Mouse (Mus musculus) neutrophil, adult 5-6 weeks (primary cell): ENCODE measurements around the gene Polr2f. TPM values are rescaled to one million over a fixed set of nuclear protein-coding genes. Genes with fewer than 3 reads are reported as not detected.

Source experiments
- ATAC-seq: fragments of 151-379, 151-347 bp; 2 replicates; pipeline ENCODE4 v1.8.0; 2017; ENCODE audit warnings: mild to moderate bottlenecking, moderate TSS enrichment; ENCODE audit not compliant: insufficient number of reproducible peaks, poor library complexity, low FRiP score, severe bottlenecking; ENCODE audit errors: extremely low read depth
- total RNA-seq: library from RNA; stranded (forward); fragments of 200-1000 nt; gene quantifications from 2 replicates; pipeline ENCODE4 v1.2.3, GENCODE M21; 2017

The Polr2f gene
- total RNA-seq, 1 experiment from 2014 or later: 27.9 TPM

- no peak for ATAC-seq
Measured at GRCm38 (mm10) chr15:79111774-79112173, 29.0 kb upstream of the Polr2f start.

GRCm38 (mm10) chr15:79115276-79115675 lies 25.5 kb upstream of the Polr2f start:
- ATAC-seq: no peak

GRCm38 (mm10) chr15:79119491-79119890 lies 21.3 kb upstream of the Polr2f start:
- no peak for ATAC-seq

DNA sequence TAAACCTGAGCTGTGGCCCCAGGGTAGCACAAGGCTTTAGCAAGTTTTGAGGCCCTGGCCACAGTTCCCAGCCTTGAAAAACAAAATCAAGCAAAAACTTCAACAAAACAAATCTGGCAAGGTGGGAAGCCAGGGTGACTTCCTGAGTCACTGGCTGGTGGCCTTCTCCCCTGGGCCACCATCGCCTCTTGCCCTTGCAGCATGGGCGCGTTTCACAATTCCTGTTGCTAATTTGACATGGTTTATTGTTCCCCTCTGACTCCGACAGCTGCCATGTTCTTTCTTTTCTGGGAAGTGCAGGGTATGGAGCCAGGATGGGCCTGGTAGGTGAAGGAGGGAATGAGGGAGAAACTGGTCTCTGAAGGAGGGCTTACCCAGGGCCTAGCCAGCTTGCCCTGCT lies 18.7 kb upstream of the Polr2f start:
- ATAC-seq: no peak

DNA sequence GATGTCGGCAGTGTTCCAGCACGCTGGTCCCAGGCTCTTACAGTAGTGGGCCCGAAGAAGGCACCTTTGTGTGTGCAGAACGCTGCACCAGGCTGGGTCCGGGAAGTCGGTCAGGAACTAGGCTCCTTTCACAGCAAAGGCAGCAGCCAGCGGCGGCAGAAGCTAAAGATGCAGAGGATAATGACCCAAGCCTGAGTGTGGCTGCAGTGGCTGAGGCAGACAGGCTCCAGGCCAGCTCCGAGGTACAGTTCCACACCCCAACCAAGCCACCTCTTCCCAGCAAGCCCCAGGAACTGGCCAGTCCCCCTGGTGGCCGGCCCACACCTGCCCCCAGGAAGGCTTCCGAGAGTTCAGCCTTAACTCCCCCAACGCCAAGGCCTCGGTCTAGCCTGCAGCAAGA lies 18.3 kb upstream of the Polr2f start:
- ATAC-seq: no peak

GRCm38 (mm10) chr15:79123751-79124150 lies 17.1 kb upstream of the Polr2f start:
- ATAC-seq: no peak

- ATAC-seq: no peak
Measured at GRCm38 (mm10) chr15:79124331-79124875, 16.4 kb upstream of the Polr2f start.

DNA sequence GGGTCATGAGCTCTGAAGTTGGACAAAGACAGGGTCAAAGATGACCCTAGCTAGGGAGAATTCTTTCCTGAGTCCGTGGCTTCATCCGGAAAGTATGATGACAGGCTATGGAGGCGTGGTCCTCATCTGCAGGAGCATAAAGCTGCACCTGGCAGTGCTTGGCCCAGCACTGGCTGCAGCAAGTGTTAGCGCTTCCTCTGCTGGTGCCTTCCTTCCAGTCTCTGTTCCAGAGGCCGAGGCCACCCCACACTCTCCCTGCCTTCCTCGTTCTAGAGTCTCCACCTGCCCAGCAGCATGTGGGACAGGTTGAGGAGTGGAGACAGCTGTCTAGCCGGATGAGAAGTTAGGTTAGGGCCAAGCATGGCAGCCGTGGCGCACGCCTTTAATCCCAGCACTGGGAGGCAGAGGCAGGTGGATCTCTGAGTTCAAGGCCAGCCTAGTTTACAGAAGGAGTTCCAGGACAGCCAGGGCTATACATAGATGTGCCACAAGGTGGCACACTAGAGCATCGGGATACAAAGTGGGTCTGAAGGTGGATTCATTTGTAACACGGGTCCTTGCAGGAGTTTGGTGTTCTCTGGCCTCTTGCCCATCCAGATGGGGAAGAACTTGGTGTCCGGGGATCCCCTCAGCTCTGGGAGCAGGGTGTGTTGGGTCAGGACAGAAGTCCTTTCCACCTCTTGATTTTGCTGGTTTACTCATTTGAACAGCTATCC lies 14.4 kb upstream of the Polr2f start:
- no peak for ATAC-seq

- no peak for ATAC-seq
Measured at GRCm38 (mm10) chr15:79127101-79127500, 13.7 kb upstream of the Polr2f start.

GRCm38 (mm10) chr15:79128208-79128607 lies 12.6 kb upstream of the Polr2f start:
- ATAC-seq: no peak

DNA sequence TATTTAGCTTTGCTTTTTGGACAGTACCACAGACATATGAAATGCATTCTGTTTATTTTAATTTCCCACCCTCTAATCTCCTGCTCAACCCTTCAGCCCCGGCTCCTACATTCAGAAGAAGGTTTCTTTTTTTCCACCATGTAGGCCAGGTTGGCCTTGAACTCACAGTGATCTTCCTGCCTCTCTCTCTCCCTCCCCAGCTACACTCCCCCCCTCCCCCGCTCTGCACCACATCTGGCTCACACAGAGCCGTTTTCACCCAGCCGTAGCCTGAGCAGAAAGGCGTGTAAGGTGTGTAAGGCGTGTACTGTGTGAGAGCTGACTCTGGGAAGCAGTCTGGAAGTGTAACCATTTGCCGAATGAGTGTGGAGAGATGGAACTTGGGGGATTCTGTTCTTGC lies 11.5 kb upstream of the Polr2f start:
- no peak for ATAC-seq

DNA sequence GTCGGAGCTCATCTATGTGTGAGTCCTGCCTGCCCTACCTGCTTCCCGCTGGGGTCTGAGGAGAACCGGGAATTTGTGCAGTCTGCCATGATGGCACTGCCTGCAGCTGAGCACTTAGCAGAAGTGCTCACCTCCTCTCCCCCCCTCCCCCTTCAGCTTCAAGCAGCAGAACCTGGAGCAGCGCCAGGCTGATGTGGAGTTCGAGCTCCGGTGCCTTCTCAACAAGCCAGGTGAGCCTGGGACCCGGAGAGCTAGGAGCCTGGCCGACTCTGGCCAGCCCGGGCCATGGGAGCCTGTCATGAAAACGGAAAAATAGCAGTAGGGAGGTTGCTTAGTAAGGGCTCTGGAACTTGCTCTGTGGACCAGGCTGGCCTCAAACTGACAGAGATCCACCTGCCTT lies 10.0 kb upstream of the Polr2f start:
- no peak for ATAC-seq

DNA sequence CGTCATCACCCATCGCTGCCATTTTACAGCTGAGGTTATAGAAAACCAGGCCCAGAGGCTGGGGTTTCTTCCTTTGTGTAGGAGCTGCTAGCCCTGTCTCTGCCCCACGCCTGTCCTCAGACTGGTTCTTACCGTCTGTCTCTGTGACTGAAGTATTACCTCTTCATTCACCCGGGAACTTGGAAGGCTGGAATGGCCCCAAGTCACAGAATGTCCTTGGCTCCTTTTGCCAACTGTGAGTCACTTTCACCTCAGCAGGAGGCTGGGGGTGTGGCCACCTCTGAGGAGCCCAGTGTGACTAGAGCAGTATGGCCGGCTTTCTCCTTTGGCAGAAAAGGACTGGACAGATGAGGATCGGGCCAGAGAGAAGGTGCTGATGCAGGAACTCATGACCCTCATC lies 9.4 kb upstream of the Polr2f start:
- ATAC-seq: no peak

DNA sequence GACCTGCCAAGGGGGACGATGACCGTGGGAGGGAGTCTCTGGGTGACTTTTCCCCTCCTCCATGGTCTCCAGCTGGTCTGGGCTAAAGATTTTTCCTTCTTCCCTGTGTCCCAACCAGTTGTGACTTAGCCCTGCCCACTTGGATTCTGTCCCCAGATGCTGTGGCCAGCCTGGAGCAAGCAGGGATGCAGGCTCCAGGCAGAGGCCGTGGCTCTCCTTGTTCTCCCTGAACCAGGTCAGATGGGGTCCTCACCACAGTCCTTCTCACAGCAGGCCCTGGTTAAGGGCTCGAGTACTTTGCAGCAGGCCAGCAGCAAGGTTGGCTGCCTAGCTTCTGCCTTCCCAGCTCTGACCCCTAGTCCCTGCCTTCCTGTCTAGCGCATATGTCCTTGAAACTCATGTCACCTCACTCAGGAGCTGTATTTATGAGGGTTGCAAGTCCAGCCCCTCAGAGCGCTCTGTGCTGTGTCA lies 7.6 kb upstream of the Polr2f start:
- no peak; the same call in 1 of the 2 replicates for ATAC-seq

DNA sequence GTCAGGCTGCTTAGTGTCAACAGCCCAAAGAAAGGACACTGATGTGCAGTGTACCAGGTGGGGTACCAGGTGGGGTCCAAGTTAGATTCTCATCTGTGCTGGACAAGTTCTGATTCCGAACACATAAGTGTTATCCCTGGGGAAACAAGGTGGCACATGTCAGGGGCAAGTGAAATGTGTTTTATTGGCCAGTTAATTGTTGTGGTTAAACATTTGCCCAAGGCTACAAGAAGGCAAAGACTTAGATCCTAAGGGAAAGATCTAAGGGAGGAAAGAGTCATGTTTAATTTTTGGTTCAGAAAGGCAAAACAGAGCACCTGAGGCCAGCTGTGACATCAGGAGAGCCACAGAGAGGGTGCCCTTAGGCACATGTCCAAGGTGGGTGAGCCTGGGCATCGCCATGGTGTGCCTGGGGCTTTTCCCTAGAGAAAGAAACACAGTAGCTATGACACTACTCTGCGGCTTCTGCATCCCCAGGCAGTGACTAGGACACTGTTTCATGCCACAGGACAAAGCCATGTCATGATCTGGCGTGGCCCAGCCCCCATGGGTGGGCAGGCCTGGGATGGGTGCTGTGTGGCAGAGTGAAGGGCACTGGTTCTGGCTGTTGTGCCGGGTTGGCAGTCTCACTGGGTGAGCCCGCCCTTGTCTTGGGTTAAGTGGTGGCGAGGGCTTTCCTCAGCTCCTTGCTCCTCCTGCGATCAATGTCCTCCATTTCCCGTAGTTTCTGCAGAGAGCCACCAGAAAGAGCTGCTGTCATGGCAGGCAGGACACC lies 6.1 kb upstream of the Polr2f start:
- no peak for ATAC-seq

DNA sequence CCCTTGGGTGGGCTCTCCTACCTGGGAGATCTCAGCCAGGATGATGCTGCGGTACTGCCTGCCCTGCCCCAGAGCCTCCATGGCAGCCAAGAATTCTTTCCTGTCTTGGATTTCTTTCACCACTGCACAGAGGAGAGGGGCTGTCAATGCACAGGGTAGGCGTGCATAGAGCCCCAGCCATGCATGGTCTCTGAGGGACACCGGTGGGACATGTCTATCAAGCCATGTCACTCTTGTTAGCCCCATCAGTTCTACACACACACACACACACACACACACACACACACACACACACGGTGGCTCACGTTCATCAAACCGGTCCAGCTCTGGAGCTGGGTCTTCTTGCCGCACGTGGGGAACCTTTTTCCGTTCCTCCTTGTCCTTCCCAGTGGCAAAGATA lies 5.5 kb upstream of the Polr2f start:
- no peak for ATAC-seq

- no peak for ATAC-seq
Measured at GRCm38 (mm10) chr15:79135783-79136575, 4.8 kb upstream of the Polr2f start.

DNA sequence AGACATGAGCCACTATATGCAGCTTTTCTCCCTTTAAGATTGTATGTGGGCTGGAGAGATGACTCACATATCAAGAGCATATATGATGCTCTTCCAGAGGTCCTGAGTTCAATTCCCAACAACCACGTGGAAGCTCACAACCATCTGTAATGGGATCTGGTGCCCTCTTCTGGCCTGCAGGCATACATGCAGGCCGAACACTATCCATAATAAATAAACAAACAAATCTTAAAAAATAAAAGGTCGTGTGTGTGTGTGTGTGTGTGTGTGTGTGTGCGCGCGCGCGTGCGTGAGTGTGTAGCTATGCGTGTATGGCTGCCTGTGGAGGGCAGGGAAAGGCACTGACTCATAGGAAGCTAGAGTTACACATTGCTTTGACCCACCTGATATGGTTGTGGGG lies 1.2 kb upstream of the Polr2f start:
- ATAC-seq: no peak

GRCm38 (mm10) chr15:79141566-79141917 lies 733 bp downstream of the Polr2f start:
- ATAC-seq: no peak
